Mouse (Mus musculus): ENCODE data around the gene Ms4a4d. TPM values are rescaled to one million over a fixed set of nuclear protein-coding genes. Genes with fewer than 3 reads are reported as not detected.

Ms4a4d gene
- polyA plus RNA-seq (2014; fragmentation: Illumina TruSeq; extraction: RNeasy Lipid Tissue Mini Kit (QIAGEN cat#74804); ENCODE audit: insufficient read depth, low read depth, low replicate concordance): 40.6 TPM

DNA sequence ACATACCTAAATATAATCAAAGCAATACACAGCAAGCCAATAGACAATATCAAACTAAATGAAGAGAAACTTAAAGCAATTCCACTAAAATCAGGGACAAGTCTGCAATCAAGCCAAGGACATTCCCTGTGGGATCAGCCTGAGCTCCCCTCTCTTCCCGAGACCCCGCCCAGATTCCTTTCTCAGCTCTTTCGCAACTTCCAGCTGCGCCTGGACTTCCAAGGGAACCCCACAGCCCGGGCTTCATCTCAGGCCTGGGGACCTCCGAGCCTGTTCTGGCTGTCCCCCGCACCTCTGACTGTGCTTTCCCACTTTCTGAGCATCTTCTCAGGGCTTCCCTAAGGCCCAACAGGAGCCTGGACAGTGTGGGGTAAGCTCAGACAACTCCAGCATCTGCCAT is at the start of gene Ms4a4d:
Ms4a4d (plus strand) TSS at position 209 of the 400 bp plus-strand sequence.

DNA sequence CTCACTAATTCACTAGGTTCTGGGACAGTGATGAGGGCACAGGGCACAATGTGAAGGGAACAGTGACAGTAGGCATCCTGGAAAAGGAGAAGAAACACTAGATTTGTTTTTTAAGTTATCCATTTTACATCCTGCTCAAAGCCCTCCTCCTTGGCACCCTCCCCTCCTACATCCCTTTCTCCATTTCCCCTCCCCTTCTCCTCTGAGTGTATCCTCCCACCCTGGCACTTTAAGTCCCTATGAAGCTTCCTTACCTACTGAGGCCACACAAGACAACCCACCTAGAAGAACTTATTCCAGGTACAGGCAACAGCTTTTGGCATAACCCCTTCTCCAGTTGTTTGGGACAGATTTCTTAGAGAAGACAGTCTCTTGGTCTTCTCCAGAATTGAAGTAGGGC is 20.4 kb upstream of the Ms4a4d start, which contains the start of gene Ms4a6b:
Ms4a6b (plus strand) TSS at position 267 of the 400 bp plus-strand sequence.

DNA sequence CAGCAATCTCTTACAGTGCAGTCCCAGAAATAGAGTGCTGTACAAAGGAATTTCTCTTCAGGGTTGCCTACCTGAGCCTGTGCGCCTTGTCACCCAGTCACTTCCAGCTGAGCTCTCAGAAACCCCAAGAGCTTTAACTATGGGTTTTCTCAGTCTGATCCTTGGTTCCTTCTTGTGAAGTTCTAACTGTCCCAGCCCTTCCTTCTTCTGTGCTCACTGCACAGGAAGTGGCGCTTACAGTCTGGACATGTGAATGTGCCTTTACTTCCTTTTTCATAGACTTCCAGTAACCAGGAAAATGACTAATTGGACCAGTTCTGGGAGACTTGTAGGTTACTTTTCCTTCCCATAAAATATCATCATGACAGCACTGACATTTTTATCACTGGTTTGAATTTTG is 68.0 kb downstream of the Ms4a4d start, which contains the start of gene Ms4a6d:
Ms4a6d (minus strand) TSS at position 247 of the 400 bp plus-strand sequence.

Other genes starting within 250 kb of the Ms4a4d start
- 0.07 TPM for gene Ms4a14, start 222.3 kb upstream of the Ms4a4d start, polyA plus RNA-seq (2014; fragmentation: Illumina TruSeq; extraction: RNeasy Lipid Tissue Mini Kit (QIAGEN cat#74804); ENCODE audit: insufficient read depth, low read depth, low replicate concordance)
- 5.5 TPM for gene Ms4a7, start 200.7 kb upstream of the Ms4a4d start, polyA plus RNA-seq (2014; fragmentation: Illumina TruSeq; extraction: RNeasy Lipid Tissue Mini Kit (QIAGEN cat#74804); ENCODE audit: insufficient read depth, low read depth, low replicate concordance)
- gene Ms4a4a, start 161.3 kb upstream of the Ms4a4d start, polyA plus RNA-seq (2014; fragmentation: Illumina TruSeq; extraction: RNeasy Lipid Tissue Mini Kit (QIAGEN cat#74804); ENCODE audit: insufficient read depth, low read depth, low replicate concordance): 3.3 TPM
- 13.2 TPM for gene Ms4a4c, start 132.0 kb upstream of the Ms4a4d start, polyA plus RNA-seq (2014; fragmentation: Illumina TruSeq; extraction: RNeasy Lipid Tissue Mini Kit (QIAGEN cat#74804); ENCODE audit: insufficient read depth, low read depth, low replicate concordance)
- gene Ms4a4b, start 93.2 kb upstream of the Ms4a4d start, polyA plus RNA-seq (2014; fragmentation: Illumina TruSeq; extraction: RNeasy Lipid Tissue Mini Kit (QIAGEN cat#74804); ENCODE audit: insufficient read depth, low read depth, low replicate concordance): 27.2 TPM
- 20.5 TPM for gene Ms4a6c, start 67.4 kb upstream of the Ms4a4d start, polyA plus RNA-seq (2014; fragmentation: Illumina TruSeq; extraction: RNeasy Lipid Tissue Mini Kit (QIAGEN cat#74804); ENCODE audit: insufficient read depth, low read depth, low replicate concordance)
- 15.9 TPM for gene Gm8369, start 50.9 kb upstream of the Ms4a4d start, polyA plus RNA-seq (2014; fragmentation: Illumina TruSeq; extraction: RNeasy Lipid Tissue Mini Kit (QIAGEN cat#74804); ENCODE audit: insufficient read depth, low read depth, low replicate concordance)
- 17.9 TPM for gene Ms4a6b, start 20.3 kb upstream of the Ms4a4d start, polyA plus RNA-seq (2014; fragmentation: Illumina TruSeq; extraction: RNeasy Lipid Tissue Mini Kit (QIAGEN cat#74804); ENCODE audit: insufficient read depth, low read depth, low replicate concordance)
- gene Ms4a6d, start 68.0 kb downstream of the Ms4a4d start, polyA plus RNA-seq (2014; fragmentation: Illumina TruSeq; extraction: RNeasy Lipid Tissue Mini Kit (QIAGEN cat#74804); ENCODE audit: insufficient read depth, low read depth, low replicate concordance): 8.9 TPM
- gene Ms4a2, start 86.9 kb downstream of the Ms4a4d start, polyA plus RNA-seq (2014; fragmentation: Illumina TruSeq; extraction: RNeasy Lipid Tissue Mini Kit (QIAGEN cat#74804); ENCODE audit: insufficient read depth, low read depth, low replicate concordance): 0.43 TPM
- gene Ms4a3, start 104.0 kb downstream of the Ms4a4d start, polyA plus RNA-seq (2014; fragmentation: Illumina TruSeq; extraction: RNeasy Lipid Tissue Mini Kit (QIAGEN cat#74804); ENCODE audit: insufficient read depth, low read depth, low replicate concordance): not detected
- gene Oosp2, start 123.8 kb downstream of the Ms4a4d start, polyA plus RNA-seq (2014; fragmentation: Illumina TruSeq; extraction: RNeasy Lipid Tissue Mini Kit (QIAGEN cat#74804); ENCODE audit: insufficient read depth, low read depth, low replicate concordance): not detected
- gene Oosp1, start 154.3 kb downstream of the Ms4a4d start, polyA plus RNA-seq (2014; fragmentation: Illumina TruSeq; extraction: RNeasy Lipid Tissue Mini Kit (QIAGEN cat#74804); ENCODE audit: insufficient read depth, low read depth, low replicate concordance): 0.43 TPM
- gene Oosp3, start 160.3 kb downstream of the Ms4a4d start, polyA plus RNA-seq (2014; fragmentation: Illumina TruSeq; extraction: RNeasy Lipid Tissue Mini Kit (QIAGEN cat#74804); ENCODE audit: insufficient read depth, low read depth, low replicate concordance): not detected
- gene Gif, start 210.8 kb downstream of the Ms4a4d start, polyA plus RNA-seq (2014; fragmentation: Illumina TruSeq; extraction: RNeasy Lipid Tissue Mini Kit (QIAGEN cat#74804); ENCODE audit: insufficient read depth, low read depth, low replicate concordance): not detected
- gene Mrpl16, start 233.6 kb downstream of the Ms4a4d start, polyA plus RNA-seq (2014; fragmentation: Illumina TruSeq; extraction: RNeasy Lipid Tissue Mini Kit (QIAGEN cat#74804); ENCODE audit: insufficient read depth, low read depth, low replicate concordance): 21.3 TPM